Mouse (Mus musculus) mature B cell (primary cell): ENCODE results near the gene Cuta.

Experiments
- in situ Hi-C: fragments of 300-500 bp; cut with MboI; formaldehyde crosslinking; loops from 2 replicates; pipeline ENCODE4 v1.14.3; 2019

The Cuta gene

GRCm38 (mm10) chr17:26884995-26885926 lies 54.1 kb downstream of the Cuta start:
- in situ Hi-C loops, result loop anchor here (5.0 kb wide), 2 partner anchors 88 to 228 kb away; no protein-coding TSS in a partner anchor
